Mouse (Mus musculus): ENCODE data around the gene Toe1. TPM values are rescaled to one million over a fixed set of nuclear protein-coding genes. Genes with fewer than 3 reads are reported as not detected.

The Toe1 gene
- polyA plus RNA-seq, 1 experiment from 2014 or later: 31.9 TPM

Other genes starting within 250 kb of the Toe1 start
- 16.4 and 16.5 TPM in 2 replicates for gene Gpbp1l1, start 250.0 kb downstream of the Toe1 start, polyA plus RNA-seq (2015; fragmentation: Nextera tagmentation; extraction: Ambion mirVana)
- 4.3 and 6.7 TPM in 2 replicates for gene Ccdc17, start 211.0 kb downstream of the Toe1 start, polyA plus RNA-seq (2015; fragmentation: Nextera tagmentation; extraction: Ambion mirVana)
- 89.8 and 95.2 TPM in 2 replicates for gene Nasp, start 179.7 kb downstream of the Toe1 start, polyA plus RNA-seq (2015; fragmentation: Nextera tagmentation; extraction: Ambion mirVana)
- 675 and 714 TPM in 2 replicates for gene Akr1a1, start 156.0 kb downstream of the Toe1 start, polyA plus RNA-seq (2015; fragmentation: Nextera tagmentation; extraction: Ambion mirVana)
- gene Prdx1, start 122.1 kb downstream of the Toe1 start, polyA plus RNA-seq (2015; fragmentation: Nextera tagmentation; extraction: Ambion mirVana): 370 and 378 TPM in 2 replicates
- gene Mmachc, start 99.2 kb downstream of the Toe1 start, polyA plus RNA-seq (2015; fragmentation: Nextera tagmentation; extraction: Ambion mirVana): 22.2 and 22.6 TPM in 2 replicates
- gene Ccdc163, start 99.1 kb downstream of the Toe1 start, polyA plus RNA-seq (2015; fragmentation: Nextera tagmentation; extraction: Ambion mirVana): 11.3 and 11.5 TPM in 2 replicates
- gene Tesk2, start 86.7 kb downstream of the Toe1 start, polyA plus RNA-seq (2015; fragmentation: Nextera tagmentation; extraction: Ambion mirVana): 2.6 and 2.9 TPM in 2 replicates
- gene Mutyh, start 83 bp upstream of the Toe1 start, polyA plus RNA-seq (2015; fragmentation: Nextera tagmentation; extraction: Ambion mirVana): 8.3 and 9.5 TPM in 2 replicates
- 0.59 and 0.92 TPM in 2 replicates for gene Hpdl, start 14.1 kb upstream of the Toe1 start, polyA plus RNA-seq (2015; fragmentation: Nextera tagmentation; extraction: Ambion mirVana)
- 6.7 and 6.8 TPM in 2 replicates for gene Zswim5, start 69.7 kb upstream of the Toe1 start, polyA plus RNA-seq (2015; fragmentation: Nextera tagmentation; extraction: Ambion mirVana)
- gene Urod, start 186.8 kb upstream of the Toe1 start, polyA plus RNA-seq (2015; fragmentation: Nextera tagmentation; extraction: Ambion mirVana): 51.4 and 59.7 TPM in 2 replicates
- gene Hectd3, start 187.7 kb upstream of the Toe1 start, polyA plus RNA-seq (2015; fragmentation: Nextera tagmentation; extraction: Ambion mirVana): 25.8 and 27.0 TPM in 2 replicates
- gene Eif2b3, start 211.8 kb upstream of the Toe1 start, polyA plus RNA-seq (2015; fragmentation: Nextera tagmentation; extraction: Ambion mirVana): 44.6 and 46.2 TPM in 2 replicates